Mouse (Mus musculus): ENCODE data around the gene Otud7b. TPM values are rescaled to one million over a fixed set of nuclear protein-coding genes. Genes with fewer than 3 reads are reported as not detected.
A peak's percentile ranks its signal among the peaks of the same experiment; 100 is the strongest.

The Otud7b gene
- polyA plus RNA-seq, 1 experiment from 2014 or later = 24.7 TPM

DNA sequence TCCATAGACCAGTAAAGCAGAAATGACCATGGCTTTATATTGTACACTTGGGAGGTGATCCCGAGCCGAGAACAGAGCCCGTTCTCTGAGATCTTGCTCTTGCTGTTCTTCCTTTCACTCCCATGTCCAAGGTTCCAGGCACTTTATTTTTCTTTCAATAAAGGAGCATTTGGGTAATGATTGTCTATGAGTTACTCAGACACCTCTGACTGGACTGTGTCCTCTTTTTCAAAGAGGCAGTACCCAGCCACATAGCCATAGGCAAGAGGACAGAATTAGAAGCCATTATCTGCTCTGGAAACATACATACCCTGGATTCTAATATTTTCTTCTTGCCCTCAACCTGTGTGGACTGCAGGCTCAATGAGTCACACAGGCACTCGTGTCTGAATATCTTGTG is 55.5 kb downstream of the Otud7b start:
- Histone ChIP-seq H3K9ac (no peak overlapping the region), H3K36me3 (peaks cover 22% of the 10 kb centered on the region), H3K4me1 (peaks cover 29% of the 10 kb centered on the region), H3K27me3 (no peaks in the 10 kb centered on the region), H3K4me2 (peak overlapping the region; percentile 83; the same call in 1 of the 2 replicates), H3K4me3 (0 out of 2 replicates have a peak overlapping the region, but pooled peaks have one; percentile 55), H3K9me3 (no peaks in the 10 kb centered on the region), H3K27ac (peak overlapping the region; percentile 95)
- WGBS = 71% methylated on average over 4 of the region's 4 CpGs
- ATAC-seq (ENCODE audit: insufficient number of reproducible peaks, low FRiP score, low TSS enrichment, low read depth) = no peak

DNA sequence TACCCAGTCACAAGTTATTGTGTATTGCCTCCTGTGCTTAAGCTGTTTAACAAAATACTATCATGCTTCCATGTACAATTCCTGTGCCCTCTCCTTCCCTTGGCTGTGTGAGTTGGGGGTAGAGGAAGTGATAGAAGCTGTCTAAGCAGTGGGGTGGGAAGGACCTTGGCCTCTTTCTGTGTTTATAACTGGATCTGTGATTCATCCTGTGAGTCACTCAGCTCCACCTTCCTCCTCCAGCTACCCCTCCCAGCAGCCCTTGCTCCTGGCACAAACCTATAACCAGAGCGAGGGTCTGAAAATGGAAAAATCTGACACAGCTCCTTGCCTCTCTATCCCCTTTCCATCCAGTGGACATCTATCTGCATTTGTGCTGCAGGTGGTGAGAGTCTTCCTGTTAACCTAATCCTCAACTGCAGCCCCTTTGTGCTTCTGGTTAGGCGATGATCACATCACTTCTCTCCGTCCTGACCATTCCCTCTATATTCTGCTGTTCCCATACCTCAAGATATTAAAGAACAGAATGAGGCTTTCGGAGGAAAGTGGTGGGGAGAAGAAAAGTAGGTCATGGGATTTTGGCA is 56.0 kb downstream of the Otud7b start:
- H3K9ac ChIP-seq = 0 out of 2 replicates have a peak overlapping the region, but pooled peaks have one; percentile 10
- H3K4me1 ChIP-seq = peaks cover 29% of the 10 kb centered on the region
- no peaks in the 10 kb centered on the region for H3K27me3 ChIP-seq
- H3K36me3 ChIP-seq = peaks cover 20% of the 10 kb centered on the region
- no peak for ATAC-seq (ENCODE audit: insufficient number of reproducible peaks, low FRiP score, low TSS enrichment, low read depth)
- peak overlapping the region; percentile 55 for H3K4me3 ChIP-seq
- 28% methylated on average over 4 of the region's 4 CpGs for WGBS
- H3K27ac ChIP-seq = peak overlapping the region; percentile 95
- peak overlapping the region; percentile 83 for H3K4me2 ChIP-seq
- H3K9me3 ChIP-seq = no peaks in the 10 kb centered on the region

DNA sequence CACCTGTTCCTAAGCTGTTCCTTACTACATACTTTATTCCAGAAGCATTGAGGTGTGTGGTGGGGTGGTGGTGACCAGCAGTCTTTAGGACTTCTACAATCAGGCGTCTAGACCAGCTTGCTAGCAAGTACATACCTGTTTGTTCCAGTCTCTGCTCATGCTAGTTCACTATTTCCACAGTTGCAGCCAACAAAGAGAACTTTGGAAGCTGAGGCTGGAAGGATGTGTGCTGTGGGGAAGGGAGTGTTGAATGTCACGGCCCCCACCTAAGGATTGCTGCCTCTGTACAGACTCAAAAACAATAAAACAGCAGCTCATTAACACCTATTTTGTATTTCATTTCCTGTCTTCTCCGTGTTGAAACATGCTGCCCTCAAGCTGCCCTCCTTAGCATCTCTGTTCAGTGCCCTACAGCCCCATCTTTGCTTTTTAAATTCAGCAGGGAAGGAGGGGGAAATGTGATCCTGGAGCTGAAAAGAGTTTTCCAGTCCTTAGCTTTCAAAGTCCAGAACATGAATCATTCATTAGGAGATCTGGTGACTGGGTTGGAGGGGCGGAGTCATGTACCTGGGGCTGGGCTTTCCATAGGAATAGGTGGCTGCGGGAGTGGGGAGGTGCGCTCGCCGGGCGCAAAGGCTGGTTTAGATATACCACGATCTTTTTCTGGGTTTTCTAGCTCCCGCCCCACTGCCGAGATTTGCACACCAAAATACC is 56.6 kb downstream of the Otud7b start:
- ATAC-seq (ENCODE audit: insufficient number of reproducible peaks, low FRiP score, low TSS enrichment, low read depth) = peak; percentile 86
- Histone ChIP-seq H3K36me3 (peaks cover 14% of the 10 kb centered on the region), H3K9me3 (no peaks in the 10 kb centered on the region), H3K27me3 (no peaks in the 10 kb centered on the region), H3K4me1 (peaks cover 29% of the 10 kb centered on the region), H3K27ac (peak overlapping the region; percentile 95), H3K4me2 (peak overlapping the region; percentile 83), H3K4me3 (peak overlapping the region; percentile 55), H3K9ac (peak overlapping the region; percentile 56)
- under 1% methylated on average over 12 of the region's 12 CpGs for WGBS

DNA sequence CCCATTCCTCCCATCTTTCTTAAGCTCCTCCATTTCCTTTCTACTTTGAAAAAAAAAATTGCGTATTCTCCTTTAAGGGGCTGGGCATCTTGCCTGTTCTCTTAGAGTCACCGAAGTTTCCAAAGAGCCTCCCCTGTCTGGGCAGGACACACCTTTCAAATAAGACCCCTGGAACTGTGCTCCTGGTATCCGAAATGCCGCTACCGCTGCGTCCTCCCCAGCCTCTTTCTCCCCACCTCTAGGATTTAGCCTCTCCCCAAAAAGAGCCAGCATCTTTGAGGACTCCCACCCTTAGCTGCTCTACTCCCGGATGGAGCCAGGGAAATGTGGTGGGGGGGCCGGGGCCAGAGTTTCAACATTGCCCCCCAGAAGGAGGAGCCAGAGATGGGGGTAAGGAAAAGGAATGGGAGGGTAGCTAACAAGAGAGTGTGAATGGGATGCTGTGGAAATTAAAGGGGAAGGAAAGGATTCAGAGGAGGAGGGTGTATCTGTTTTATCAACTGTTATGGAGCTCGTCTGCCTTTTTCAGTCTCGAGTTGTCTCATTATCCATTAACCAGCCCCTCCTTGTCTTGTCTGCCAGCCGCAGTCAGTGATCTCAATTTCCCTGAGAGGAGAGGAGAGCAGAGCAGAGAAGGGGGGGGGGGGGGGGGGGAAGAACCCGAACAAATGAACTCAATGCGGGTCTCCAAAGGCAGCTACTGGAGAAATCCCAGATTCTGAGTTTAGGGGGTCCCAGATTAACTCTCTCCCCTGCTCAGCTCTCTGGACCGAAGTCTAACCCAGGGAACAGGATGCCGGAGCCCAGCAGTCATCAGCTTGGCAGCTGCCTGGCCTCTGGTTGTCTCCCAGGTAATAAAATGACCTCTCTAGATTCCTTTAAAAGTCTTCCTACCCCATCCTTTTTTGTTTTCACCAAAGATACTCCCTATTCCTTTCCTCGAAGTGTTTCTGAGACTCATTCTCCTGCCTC is 57.8 kb downstream of the Otud7b start, which contains the start of gene Mtmr11:
Gene Mtmr11, plus strand, starts transcription at position 136 of the 972 bp plus-strand sequence.
- peak within 1 kb of the TSS; percentile 83 for H3K4me2 ChIP-seq
- no peaks in the 10 kb centered on the region for H3K9me3 ChIP-seq
- H3K9ac ChIP-seq = peak within 1 kb of the TSS; percentile 56
- ATAC-seq (ENCODE audit: insufficient number of reproducible peaks, low FRiP score, low TSS enrichment, low read depth) = peak; percentile 30; the same call in 1 of the 2 replicates
- peak within 1 kb of the TSS; percentile 55 for H3K4me3 ChIP-seq
- peaks cover 11% of the 10 kb centered on the region; the same call in 1 of the 2 replicates for H3K36me3 ChIP-seq
- peaks cover 29% of the 10 kb centered on the region for H3K4me1 ChIP-seq
- no peaks in the 10 kb centered on the region for H3K27me3 ChIP-seq
- WGBS = 5% methylated on average over 16 of the region's 16 CpGs
- peak within 1 kb of the TSS; percentile 95 for H3K27ac ChIP-seq

DNA sequence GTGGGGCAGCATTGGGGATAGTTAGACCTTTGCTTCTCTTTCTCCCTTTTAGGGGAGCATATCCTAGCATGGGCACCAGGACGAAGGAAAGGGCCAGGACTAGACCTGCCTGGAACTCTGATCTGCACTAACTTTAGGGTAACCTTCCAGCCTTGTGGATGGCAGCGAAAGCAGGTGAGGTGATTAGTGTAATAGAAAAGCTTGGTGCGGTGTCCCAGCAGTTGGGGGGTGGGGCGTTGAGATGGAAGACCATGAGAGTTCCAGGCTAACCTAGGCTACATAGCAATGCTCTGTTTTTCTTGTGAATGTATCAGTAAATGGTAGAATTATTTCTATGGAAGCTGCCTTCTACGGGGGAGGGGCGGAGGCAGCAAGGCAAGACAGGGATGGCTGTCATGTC is 58.7 kb downstream of the Otud7b start:
- 89% methylated on average over 6 of the region's 6 CpGs for WGBS
- no peaks in the 10 kb centered on the region for H3K27me3 ChIP-seq
- H3K4me1 ChIP-seq = peaks cover 29% of the 10 kb centered on the region
- peak overlapping the region; percentile 83 for H3K4me2 ChIP-seq
- peaks cover 8% of the 10 kb centered on the region; the same call in 1 of the 2 replicates for H3K36me3 ChIP-seq
- H3K4me3 ChIP-seq = peak overlapping the region; percentile 55
- no peak for ATAC-seq (ENCODE audit: insufficient number of reproducible peaks, low FRiP score, low TSS enrichment, low read depth)
- no peak overlapping the region for H3K9ac ChIP-seq
- H3K9me3 ChIP-seq = no peaks in the 10 kb centered on the region
- H3K27ac ChIP-seq = peak overlapping the region; percentile 95

DNA sequence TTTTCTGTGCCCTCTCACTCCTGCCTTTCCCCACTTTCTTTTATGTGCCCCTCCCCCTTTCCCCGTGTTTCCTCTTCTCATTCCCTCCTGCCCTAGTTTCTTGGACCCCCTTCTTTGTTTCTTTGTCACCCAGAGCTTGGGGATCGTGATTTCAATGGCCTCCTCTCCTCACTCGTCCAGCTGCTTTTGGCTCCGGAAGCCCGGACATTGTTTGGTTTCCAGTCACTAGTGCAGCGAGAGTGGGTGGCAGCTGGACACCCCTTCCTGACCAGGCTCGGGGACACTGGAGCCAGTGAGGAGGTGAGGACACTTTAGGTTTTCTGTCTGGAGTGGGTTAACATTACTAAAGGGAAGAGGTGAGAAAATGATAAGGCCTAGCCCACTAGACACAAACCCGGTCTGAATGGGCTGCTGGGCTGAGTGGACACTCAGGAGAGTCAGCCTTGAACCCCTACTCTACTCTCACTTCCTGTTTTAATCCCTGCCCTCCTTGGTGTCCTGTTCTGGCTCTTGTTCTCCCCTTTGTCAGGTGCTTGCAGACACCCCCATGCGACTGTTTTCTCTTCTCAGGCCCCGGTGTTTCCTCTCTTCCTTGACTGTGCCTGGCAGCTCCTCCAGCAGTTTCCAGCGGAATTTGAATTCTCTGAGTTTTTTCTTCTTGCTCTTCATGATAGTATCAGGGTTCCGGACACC is 64.3 kb downstream of the Otud7b start:
- peaks cover 22% of the 10 kb centered on the region for H3K4me1 ChIP-seq
- peaks cover 31% of the 10 kb centered on the region for H3K36me3 ChIP-seq
- ATAC-seq (ENCODE audit: insufficient number of reproducible peaks, low FRiP score, low TSS enrichment, low read depth) = no peak
- H3K27ac ChIP-seq = peak overlapping the region; percentile 18; the same call in 1 of the 2 replicates
- H3K27me3 ChIP-seq = no peaks in the 10 kb centered on the region
- no peaks in the 10 kb centered on the region for H3K9me3 ChIP-seq
- H3K9ac ChIP-seq = no peak overlapping the region
- no peak overlapping the region for H3K4me3 ChIP-seq
- H3K4me2 ChIP-seq = no peak overlapping the region
- 81% methylated on average over 12 of the region's 12 CpGs for WGBS

DNA sequence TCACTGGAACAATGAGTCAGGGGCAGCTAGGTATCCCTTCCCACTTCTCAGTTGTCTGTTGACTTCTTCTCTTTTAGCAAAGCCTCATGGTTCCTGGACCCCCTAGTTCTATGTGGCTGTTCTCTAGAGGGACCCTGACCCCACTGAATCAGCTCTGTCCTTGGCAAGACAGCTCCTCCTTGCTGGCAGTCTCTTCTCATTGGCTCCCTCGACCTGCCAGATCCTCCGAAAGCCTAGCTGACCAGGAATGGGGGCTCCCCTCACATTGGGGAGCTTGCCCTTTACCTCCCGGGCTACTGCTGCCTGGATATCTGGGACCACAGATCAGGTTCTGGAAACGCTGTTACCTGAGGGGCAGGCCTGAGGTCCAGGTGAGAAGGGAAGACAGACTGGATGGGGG is 65.9 kb downstream of the Otud7b start:
- H3K4me3 ChIP-seq = no peak overlapping the region
- H3K36me3 ChIP-seq = peaks cover 39% of the 10 kb centered on the region
- H3K9ac ChIP-seq = no peak overlapping the region
- no peak overlapping the region for H3K4me2 ChIP-seq
- H3K27ac ChIP-seq = no peak overlapping the region; the same call in 1 of the 2 replicates
- WGBS = 85% methylated on average over 4 of the region's 4 CpGs
- H3K9me3 ChIP-seq = no peaks in the 10 kb centered on the region
- no peak for ATAC-seq (ENCODE audit: insufficient number of reproducible peaks, low FRiP score, low TSS enrichment, low read depth)
- H3K27me3 ChIP-seq = no peaks in the 10 kb centered on the region
- H3K4me1 ChIP-seq = peaks cover 27% of the 10 kb centered on the region

DNA sequence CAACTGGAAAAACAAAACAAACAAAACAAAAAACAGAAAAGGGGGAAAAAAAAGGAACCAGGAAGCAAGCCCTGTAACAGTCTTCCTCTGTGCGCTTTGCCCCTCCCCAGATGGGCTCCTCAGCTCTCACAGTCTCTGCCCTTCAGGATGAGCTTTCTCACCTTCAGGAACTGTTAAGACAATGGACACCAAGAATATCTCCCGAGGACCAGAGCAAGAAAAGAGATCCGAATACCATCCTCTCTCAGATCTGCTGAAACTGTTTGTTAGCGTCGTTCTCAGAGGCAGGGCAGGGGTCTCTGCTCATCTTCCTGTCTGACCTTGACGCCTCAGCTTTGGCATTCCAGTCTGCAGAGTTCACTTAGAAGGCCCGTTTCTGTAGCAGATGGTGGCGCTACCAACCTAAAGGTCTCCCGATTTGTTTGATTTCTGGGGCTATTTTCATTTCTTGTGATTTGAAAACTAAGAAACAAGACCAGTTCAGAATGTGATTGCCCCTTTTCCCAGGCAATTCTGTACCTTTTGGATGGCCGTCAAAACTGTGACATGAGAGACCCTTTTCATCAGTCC is 66.7 kb downstream of the Otud7b start:
- H3K9me3 ChIP-seq = no peaks in the 10 kb centered on the region
- peak overlapping the region; percentile 91 for H3K4me2 ChIP-seq
- 71% methylated on average over 10 of the region's 10 CpGs for WGBS
- ATAC-seq (ENCODE audit: insufficient number of reproducible peaks, low FRiP score, low TSS enrichment, low read depth) = no peak
- peaks cover 28% of the 10 kb centered on the region for H3K4me1 ChIP-seq
- peak overlapping the region; percentile 99 for H3K27ac ChIP-seq
- peak overlapping the region; percentile 88 for H3K4me3 ChIP-seq
- H3K9ac ChIP-seq = no peak overlapping the region
- no peaks in the 10 kb centered on the region for H3K27me3 ChIP-seq
- peaks cover 45% of the 10 kb centered on the region for H3K36me3 ChIP-seq

DNA sequence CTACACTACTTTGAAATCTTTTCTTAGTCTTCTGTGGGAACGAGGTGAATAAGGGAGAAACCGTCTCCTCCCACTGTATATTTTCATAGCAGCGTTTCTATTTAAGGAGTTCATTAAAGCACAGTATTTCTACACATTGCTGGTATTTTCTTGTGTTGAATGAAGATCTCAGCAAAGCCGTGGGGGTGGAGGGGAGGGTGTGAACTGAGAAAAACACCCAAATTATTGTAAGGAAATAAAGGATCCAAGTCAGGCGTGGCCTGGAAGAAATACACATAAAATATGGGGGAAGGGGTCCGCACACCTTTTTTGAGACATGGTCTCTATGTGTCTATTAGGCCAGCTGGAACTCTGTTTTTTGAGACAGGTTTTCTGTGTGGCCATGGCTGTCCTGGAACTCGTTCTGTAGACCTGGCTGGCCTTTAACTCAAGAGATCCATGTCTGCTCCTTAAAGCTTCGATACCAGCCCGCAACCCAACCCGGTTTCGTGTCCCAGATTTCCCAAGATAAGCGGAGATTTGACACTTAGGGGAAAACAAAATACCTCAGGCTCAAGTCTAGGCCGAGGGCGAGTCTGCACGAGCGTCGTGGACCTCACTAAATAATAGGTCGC is 67.4 kb downstream of the Otud7b start:
- peak overlapping the region; percentile 99 for H3K27ac ChIP-seq
- 16% methylated on average over 18 of the region's 18 CpGs for WGBS
- H3K4me2 ChIP-seq = peak overlapping the region; percentile 91
- no peak; the same call in 1 of the 2 replicates for ATAC-seq (ENCODE audit: insufficient number of reproducible peaks, low FRiP score, low TSS enrichment, low read depth)
- no peaks in the 10 kb centered on the region for H3K27me3 ChIP-seq
- H3K4me3 ChIP-seq = peak overlapping the region; percentile 88
- H3K36me3 ChIP-seq = peaks cover 52% of the 10 kb centered on the region
- H3K4me1 ChIP-seq = peaks cover 28% of the 10 kb centered on the region
- peak overlapping the region; percentile 74 for H3K9ac ChIP-seq
- H3K9me3 ChIP-seq = no peaks in the 10 kb centered on the region

DNA sequence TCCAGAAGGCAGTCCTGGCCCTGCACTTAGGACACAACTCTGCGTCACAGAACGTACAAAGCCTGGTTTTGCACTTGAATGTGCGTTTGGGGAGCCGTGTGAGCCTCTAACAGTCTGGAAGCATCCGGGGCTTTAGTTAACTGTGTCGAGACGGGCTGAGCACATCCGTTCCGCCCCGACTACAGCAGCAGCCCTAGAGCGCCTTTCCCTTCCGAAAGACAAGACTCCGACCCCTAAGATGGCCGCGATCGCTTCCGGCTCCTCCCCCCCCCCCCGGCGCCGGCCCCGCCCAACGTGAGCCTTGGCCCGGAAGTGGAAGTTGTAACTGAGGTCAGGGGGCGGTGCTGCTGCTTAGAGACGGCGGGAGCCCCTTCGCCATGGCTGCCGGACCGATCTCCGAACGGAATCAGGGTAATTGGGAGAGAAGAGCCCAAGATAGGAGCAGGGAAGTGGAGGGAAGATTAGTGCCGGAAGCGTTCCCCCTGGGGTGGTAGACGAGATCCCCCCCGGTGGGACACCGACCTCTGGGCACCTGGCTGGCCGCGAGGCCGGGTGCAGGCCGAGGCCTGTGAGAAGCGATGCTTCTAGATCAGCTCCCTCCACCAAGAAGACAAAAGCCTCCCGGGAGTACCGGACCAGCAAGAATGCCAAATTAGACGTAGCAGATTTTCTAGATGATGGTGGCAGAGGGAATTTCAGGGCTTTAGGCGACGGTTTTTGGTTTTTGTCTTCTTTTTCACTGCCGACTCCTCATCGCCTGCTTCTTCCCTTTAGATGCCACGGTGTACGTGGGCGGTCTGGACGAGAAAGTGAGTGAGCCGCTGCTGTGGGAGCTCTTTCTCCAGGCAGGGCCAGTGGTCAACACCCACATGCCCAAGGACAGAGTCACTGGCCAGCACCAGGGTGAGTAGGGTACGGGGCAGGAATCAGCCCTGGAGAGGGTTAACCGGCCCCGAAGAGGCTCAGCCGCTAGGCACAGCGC is 68.2 kb downstream of the Otud7b start, which contains the start of gene Sf3b4:
Gene Sf3b4, plus strand, starts transcription at position 136 of the 982 bp plus-strand sequence.
- Histone ChIP-seq H3K36me3 (peaks cover 57% of the 10 kb centered on the region), H3K9ac (peak within 1 kb of the TSS; percentile 83), H3K9me3 (no peaks in the 10 kb centered on the region), H3K27ac (peak within 1 kb of the TSS; percentile 99), H3K4me1 (peaks cover 28% of the 10 kb centered on the region), H3K27me3 (no peaks in the 10 kb centered on the region), H3K4me3 (peak within 1 kb of the TSS; percentile 88), H3K4me2 (peak within 1 kb of the TSS; percentile 91)
- ATAC-seq (ENCODE audit: insufficient number of reproducible peaks, low FRiP score, low TSS enrichment, low read depth) = peak; percentile 91
- under 1% methylated on average over 57 of the region's 58 CpGs for WGBS

Data from limb, embryonic 15.5 days (tissue).